Mouse (Mus musculus) heart, postnatal 0 days (tissue): ENCODE measurements at regions not wholly inside any gene's neighbourhood (a gene's known extent, or its start where the extent isn't known, plus 50 kb on each side); places are given as distances from the start of the nearest gene placed in this dataset.

Experiments used
- CTCF ChIP-seq: IDR thresholded peaks from 2 replicates; pipeline ENCODE4 v1.5.1; 2016; ENCODE audit warnings: antibody characterized with exemption, control low read depth, low read depth
- EP300 ChIP-seq: IDR thresholded peaks from 2 replicates; pipeline ENCODE4 v1.6.1; 2016; ENCODE audit warnings: antibody characterized with exemption, low read depth

DNA sequence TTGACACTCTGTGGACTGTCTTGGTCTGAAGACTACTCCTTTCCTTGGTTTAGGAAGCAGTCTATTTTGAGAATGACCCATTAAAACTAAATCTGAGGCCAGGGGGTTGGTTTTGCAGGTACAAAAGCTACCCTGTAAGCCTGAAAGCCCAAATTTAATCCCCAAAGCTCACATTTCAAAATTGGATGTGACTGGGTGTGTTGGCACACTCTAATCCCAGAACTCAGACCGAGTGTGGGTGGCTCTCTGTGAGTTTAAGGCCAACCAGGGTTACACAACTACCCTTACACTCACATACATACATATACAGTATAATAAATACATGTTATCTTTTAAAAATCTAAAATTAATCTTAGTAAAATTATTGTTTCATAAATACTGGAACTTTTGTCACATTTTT is 228.6 kb downstream of the Xxylt1 start:
- TF ChIP-seq CTCF (no peak), EP300 (no peak)
